Mouse (Mus musculus): ENCODE results near the gene Sf3a3. TPM values are rescaled to one million over a fixed set of nuclear protein-coding genes. Genes with fewer than 3 reads are reported as not detected.

Gene Sf3a3
- polyA plus RNA-seq, 2 experiments: 42.1 to 59.2 TPM

- H3K9me3 ChIP-seq (ENCODE audit: control insufficient read depth, low read length): no peaks in the 10 kb centered on the region
- H3K4me3 ChIP-seq (ENCODE audit: insufficient read depth in 1 of 2, low read depth in 2 of 2, low read length in 2 of 2): no peak overlapping the region
- WGBS (ENCODE audit: insufficient replicate concordance): 87% methylated on average over 7 of the region's 7 CpGs
- TF ChIP-seq EP300 (IDR thresholded peaks at IDR 0.05; ENCODE audit: low read depth) (no peak), CTCF (IDR thresholded peaks at IDR 0.05; ENCODE audit: low read depth) (no peak)
- H3K4me1 ChIP-seq (replicated peaks; ENCODE audit: control insufficient read depth in 2 of 2, insufficient read depth in 2 of 2, low read length in 1 of 2): 0 out of 4 replicates have a peak, but pooled peaks cover 0 to under 1% of the 10 kb centered on the region in 2 experiments
- peaks cover 70% of the 10 kb centered on the region for H3K36me3 ChIP-seq (replicated peaks; ENCODE audit: control insufficient read depth, insufficient read depth, low read depth)
- no peak overlapping the region for H3K27ac ChIP-seq
- no peak for ATAC-seq (ENCODE audit: insufficient read depth)
- no peaks in the 10 kb centered on the region for H3K27me3 ChIP-seq (ENCODE audit: control insufficient read depth, insufficient read depth, low read length)
- DNase-seq (ENCODE audit: low read depth in 3 of 3, low spot score in 3 of 3): no peak
- no peak overlapping the region for H3K9ac ChIP-seq (replicated peaks)
- no peak overlapping the region for H3K4me2 ChIP-seq (ENCODE audit: low read depth)
Observed at GRCm38 (mm10) chr4:124781361-124781760, 66.8 kb downstream of the Sf3a3 start.

MicroRNAs encoded within 50 kb of the gene (microRNA counts, 519-probe panel; counts per million panel counts)
- microRNA mmu-miR-697 (69.9 counts per million), microRNA mmu-miR-698 (69.9 counts per million)

Small RNA genes lying within 50 kb of the gene (microRNA-seq; reads per million reads assigned to microRNA genes)
- not detected for gene Gm24721
- gene Mir697: not detected
- not detected for gene Mir698

Other genes with a start within 250 kb of the Sf3a3 start
- gene 3100002H09Rik, start 104.0 kb upstream of the Sf3a3 start, polyA plus RNA-seq (2012; rRNA removed): not detected in 2 replicates
- not detected in 2 replicates for gene 3100002H09Rik, start 104.0 kb upstream of the Sf3a3 start, polyA plus RNA-seq (2014; fragmentation: Nextera tagmentation; extraction: Ambion mirVana)
- 0.01 and 0.02 TPM in 2 replicates for gene Pou3f1, start 58.0 kb upstream of the Sf3a3 start, polyA plus RNA-seq (2012; rRNA removed)
- not detected in 2 replicates for gene Pou3f1, start 58.0 kb upstream of the Sf3a3 start, polyA plus RNA-seq (2014; fragmentation: Nextera tagmentation; extraction: Ambion mirVana)
- gene Utp11, start 21.2 kb upstream of the Sf3a3 start, polyA plus RNA-seq (2012; rRNA removed): 7.5 and 16.4 TPM in 2 replicates
- gene Utp11, start 21.2 kb upstream of the Sf3a3 start, polyA plus RNA-seq (2014; fragmentation: Nextera tagmentation; extraction: Ambion mirVana): 20.8 and 22.4 TPM in 2 replicates
- gene Fhl3, start 14.1 kb upstream of the Sf3a3 start, polyA plus RNA-seq (2012; rRNA removed): 2.8 TPM in 2 replicates
- 2.7 and 2.9 TPM in 2 replicates for gene Fhl3, start 14.1 kb upstream of the Sf3a3 start, polyA plus RNA-seq (2014; fragmentation: Nextera tagmentation; extraction: Ambion mirVana)
- gene Inpp5b, start 27.1 kb downstream of the Sf3a3 start, polyA plus RNA-seq (2012; rRNA removed): 36.6 and 40.3 TPM in 2 replicates
- 36.7 and 40.0 TPM in 2 replicates for gene Inpp5b, start 27.1 kb downstream of the Sf3a3 start, polyA plus RNA-seq (2014; fragmentation: Nextera tagmentation; extraction: Ambion mirVana)
- gene Mtf1, start 87.3 kb downstream of the Sf3a3 start, polyA plus RNA-seq (2012; rRNA removed): 4.3 and 7.1 TPM in 2 replicates
- gene Mtf1, start 87.3 kb downstream of the Sf3a3 start, polyA plus RNA-seq (2014; fragmentation: Nextera tagmentation; extraction: Ambion mirVana): 10.9 and 15.2 TPM in 2 replicates
- 19.0 and 20.9 TPM in 2 replicates for gene Yrdc, start 135.9 kb downstream of the Sf3a3 start, polyA plus RNA-seq (2012; rRNA removed)
- gene Yrdc, start 135.9 kb downstream of the Sf3a3 start, polyA plus RNA-seq (2014; fragmentation: Nextera tagmentation; extraction: Ambion mirVana): 21.7 and 21.9 TPM in 2 replicates
- 10.6 and 11.9 TPM in 2 replicates for gene 1110065P20Rik, start 136.4 kb downstream of the Sf3a3 start, polyA plus RNA-seq (2012; rRNA removed)
- 15.2 and 15.4 TPM in 2 replicates for gene 1110065P20Rik, start 136.4 kb downstream of the Sf3a3 start, polyA plus RNA-seq (2014; fragmentation: Nextera tagmentation; extraction: Ambion mirVana)
- gene Maneal, start 147.4 kb downstream of the Sf3a3 start, polyA plus RNA-seq (2012; rRNA removed): 0.06 and 0.08 TPM in 2 replicates
- 0.06 TPM in 1 of 2 replicates, not detected in the other for gene Maneal, start 147.4 kb downstream of the Sf3a3 start, polyA plus RNA-seq (2014; fragmentation: Nextera tagmentation; extraction: Ambion mirVana)
- not detected in 2 replicates for gene Epha10, start 166.1 kb downstream of the Sf3a3 start, polyA plus RNA-seq (2012; rRNA removed)
- gene Epha10, start 166.1 kb downstream of the Sf3a3 start, polyA plus RNA-seq (2014; fragmentation: Nextera tagmentation; extraction: Ambion mirVana): not detected in 2 replicates
- 5.8 and 5.9 TPM in 2 replicates for gene 9930104L06Rik, start 222.3 kb downstream of the Sf3a3 start, polyA plus RNA-seq (2012; rRNA removed)
- gene 9930104L06Rik, start 222.3 kb downstream of the Sf3a3 start, polyA plus RNA-seq (2014; fragmentation: Nextera tagmentation; extraction: Ambion mirVana): 0.94 and 1.5 TPM in 2 replicates
- 48.0 and 61.8 TPM in 2 replicates for gene Cdca8, start 224.5 kb downstream of the Sf3a3 start, polyA plus RNA-seq (2012; rRNA removed)
- 91.6 and 102 TPM in 2 replicates for gene Cdca8, start 224.5 kb downstream of the Sf3a3 start, polyA plus RNA-seq (2014; fragmentation: Nextera tagmentation; extraction: Ambion mirVana)